ENCODE assay signal across 8 mouse cellular contexts in the genomic region with DNA sequence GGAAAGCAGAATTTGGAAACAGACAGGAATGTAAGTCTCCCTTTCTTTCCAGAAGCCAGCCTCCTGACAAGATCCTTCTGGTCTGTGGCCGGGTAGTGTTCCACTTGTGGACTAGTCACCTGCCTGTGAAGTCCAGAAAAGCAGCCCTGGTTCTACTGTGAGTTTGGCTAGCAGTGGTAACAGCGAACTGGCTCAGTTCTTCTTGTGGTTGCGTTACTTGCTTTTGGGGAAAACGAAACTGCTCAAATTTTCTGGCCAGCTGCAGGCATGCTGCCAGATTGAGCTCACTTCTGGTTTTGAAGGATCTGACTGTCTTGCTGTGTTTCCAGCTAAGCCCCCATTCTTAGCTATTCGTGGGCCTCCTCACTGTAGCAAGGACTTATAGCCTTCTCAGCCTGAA. TPM values are rescaled to one million over a fixed set of nuclear protein-coding genes. Genes with fewer than 3 reads are reported as not detected.
DNase-seq lines count a peak whose midpoint lies in the region; ATAC-seq and TF ChIP-seq lines count a peak whose summit lies in the region.

Gene Slfn8, minus strand, starts transcription at position 190 of the 400 bp plus-strand sequence.

- 0 out of 2 replicates have a peak within 1 kb of the TSS, but pooled peaks have one; percentile 8 for H3K4me2 ChIP-seq in kidney, postnatal 0 days (ENCODE audit: low read length)
- no peak within 1 kb of the TSS for H3K4me2 ChIP-seq in kidney, embryonic 16.5 days (replicated peaks; ENCODE audit: low read depth, low read length)
- H3K4me2 ChIP-seq in liver, embryonic 15.5 days = peak within 1 kb of the TSS; percentile 40

- TF ChIP-seq CTCF in kidney, postnatal 0 days (IDR thresholded peaks at IDR 0.05; ENCODE audit: low read depth) = no peak
- TF ChIP-seq CTCF in gastrocnemius, adult 2 months (IDR thresholded peaks at IDR 0.05) = no peak
- TF ChIP-seq CTCF in spleen, adult 2 months (IDR thresholded peaks at IDR 0.05; ENCODE audit: extremely low read depth, insufficient read depth, insufficient read length, insufficient replicate concordance) = no peak
- TF ChIP-seq CTCF in left cerebral cortex, adult 2 months (IDR thresholded peaks at IDR 0.05) = no peak

- no peaks in the 10 kb centered on the region for H3K9me3 ChIP-seq in kidney, postnatal 0 days (replicated peaks; ENCODE audit: low read length)
- no peaks in the 10 kb centered on the region for H3K9me3 ChIP-seq in kidney, embryonic 16.5 days (ENCODE audit: low read length)
- no peaks in the 10 kb centered on the region for H3K9me3 ChIP-seq in liver, embryonic 15.5 days (replicated peaks)

- ATAC-seq in kidney, postnatal 0 days (replicated peaks; ENCODE audit: low FRiP score, low read depth) = no peak
- no peak for ATAC-seq in kidney, embryonic 16.5 days (ENCODE audit: low FRiP score, low TSS enrichment)
- ATAC-seq in CD4-positive, CD25-positive, alpha-beta regulatory T cell, adult 4 months = peak; percentile 80
- no peak for ATAC-seq in liver, embryonic 15.5 days (ENCODE audit: insufficient read depth)

- no peak within 1 kb of the TSS for H3K4me3 ChIP-seq in kidney, postnatal 0 days (replicated peaks; ENCODE audit: low read depth, low read length)
- H3K4me3 ChIP-seq in kidney, embryonic 16.5 days (ENCODE audit: low read length) = no peak within 1 kb of the TSS
- peak within 1 kb of the TSS; percentile 55 for H3K4me3 ChIP-seq in gastrocnemius, adult 2 months
- H3K4me3 ChIP-seq in liver, embryonic 15.5 days (replicated peaks) = peak within 1 kb of the TSS; percentile 24
- peak within 1 kb of the TSS; percentile 86 for H3K4me3 ChIP-seq in spleen, adult 2 months (ENCODE audit: extremely low read depth, insufficient read depth, insufficient read length)
- H3K4me3 ChIP-seq in left cerebral cortex, adult 2 months = no peak within 1 kb of the TSS

- no peak within 1 kb of the TSS for H3K27ac ChIP-seq in kidney, postnatal 0 days
- no peak within 1 kb of the TSS for H3K27ac ChIP-seq in kidney, embryonic 16.5 days (ENCODE audit: low read length)
- peak within 1 kb of the TSS; percentile 66 for H3K27ac ChIP-seq in gastrocnemius, adult 2 months
- 0 out of 2 replicates have a peak within 1 kb of the TSS, but pooled peaks have one; percentile 34 for H3K27ac ChIP-seq in liver, embryonic 15.5 days (replicated peaks)
- peak within 1 kb of the TSS; percentile 95 for H3K27ac ChIP-seq in spleen, adult 2 months (ENCODE audit: insufficient read depth, low read length)
- H3K27ac ChIP-seq in left cerebral cortex, adult 2 months = no peak within 1 kb of the TSS

- no peaks in the 10 kb centered on the region for H3K27me3 ChIP-seq in kidney, postnatal 0 days (ENCODE audit: insufficient read depth, low read length)
- H3K27me3 ChIP-seq in kidney, embryonic 16.5 days (ENCODE audit: insufficient read depth, low read length) = no peaks in the 10 kb centered on the region
- no peaks in the 10 kb centered on the region for H3K27me3 ChIP-seq in liver, embryonic 15.5 days
- no peaks in the 10 kb centered on the region for H3K27me3 ChIP-seq in spleen, adult 2 months (ENCODE audit: control insufficient read depth, insufficient read depth, low read length)

- DNase-seq in kidney, postnatal 0 days (ENCODE audit: low spot score) = no peak
- peak; percentile 56 for DNase-seq in gastrocnemius, adult 2 months
- peak; percentile 61 to 63 for DNase-seq in spleen, adult 2 months (ENCODE audit: low read depth in 1 of 2, low spot score in 2 of 2)
- no peak for DNase-seq in neural tube, embryonic 10.5 days (ENCODE audit: extremely low spot score, low spot score)
- DNase-seq in left cerebral cortex, adult 2 months (ENCODE audit: extremely low spot score in 1 of 2, low spot score in 2 of 2) = no peak

- WGBS in kidney, postnatal 0 days = 63% methylated on average over 5 of the region's 5 CpGs
- WGBS in kidney, embryonic 16.5 days = 73% methylated on average over 5 of the region's 5 CpGs
- whole genome bisulfite sequencing in liver, embryonic 15.5 days (ENCODE audit: insufficient replicate concordance) = 24% methylated on average over 5 of the region's 5 CpGs
- WGBS in spleen, adult 2 months = under 1% methylated on average over 5 of the region's 5 CpGs

- intact Hi-C loops in gastrocnemius, adult 2 months (cut with DNase I) = no loop called here
- intact Hi-C loops in left cerebral cortex, adult 2 months (cut with DNase I) = no loop called here

- no peaks in the 10 kb centered on the region for H3K36me3 ChIP-seq in kidney, postnatal 0 days (ENCODE audit: insufficient read depth, low read length)
- no peaks in the 10 kb centered on the region for H3K36me3 ChIP-seq in kidney, embryonic 16.5 days (ENCODE audit: insufficient read depth, low read length)
- H3K36me3 ChIP-seq in liver, embryonic 15.5 days (replicated peaks) = no peaks in the 10 kb centered on the region
- peaks cover 4% of the 10 kb centered on the region; the same call in 1 of the 2 replicates for H3K36me3 ChIP-seq in spleen, adult 2 months (ENCODE audit: control insufficient read depth, insufficient read depth, low read length)

- no peaks in the 10 kb centered on the region for H3K4me1 ChIP-seq in kidney, postnatal 0 days (replicated peaks; ENCODE audit: insufficient read depth, low read length)
- no peaks in the 10 kb centered on the region for H3K4me1 ChIP-seq in kidney, embryonic 16.5 days (ENCODE audit: insufficient read depth, low read length)
- no peaks in the 10 kb centered on the region for H3K4me1 ChIP-seq in liver, embryonic 15.5 days (replicated peaks)
- H3K4me1 ChIP-seq in spleen, adult 2 months (ENCODE audit: control insufficient read depth, insufficient read depth, insufficient read length) = peaks cover 16% of the 10 kb centered on the region

- peak; percentile 38 for TF ChIP-seq POLR2A in spleen, adult 2 months (IDR thresholded peaks at IDR 0.05; ENCODE audit: low read depth, low read length)

- 0 out of 2 replicates have a peak within 1 kb of the TSS, but pooled peaks have one; percentile 5 for H3K9ac ChIP-seq in kidney, postnatal 0 days (ENCODE audit: low read depth, low read length)
- no peak within 1 kb of the TSS for H3K9ac ChIP-seq in kidney, embryonic 16.5 days (replicated peaks; ENCODE audit: low read length)
- no peak within 1 kb of the TSS for H3K9ac ChIP-seq in liver, embryonic 15.5 days

RNA-seq across cellular contexts. Expression of gene Slfn8, which starts in this region (rescaled TPM):
- 0.33 and 0.36 TPM in 2 replicates for polyA plus RNA-seq in kidney, postnatal 0 days (2015; fragmentation: Nextera tagmentation; extraction: Ambion mirVana)
- 0.40 and 0.61 TPM in 2 replicates for polyA plus RNA-seq in kidney, embryonic 16.5 days (2015; fragmentation: Nextera tagmentation; extraction: Ambion mirVana)
- polyA plus RNA-seq in CD4-positive, CD25-positive, alpha-beta regulatory T cell, adult 4 months (2017; shearing (Covaris generic)) = 100 to 1,000 TPM; 109 to 141 TPM
- total RNA-seq in gastrocnemius, adult 2 months (2021) = under 1 TPM; 0.08 to 0.13 TPM
- 0.54 and 1.1 TPM in 2 replicates for polyA plus RNA-seq in liver, embryonic 15.5 days (2015; fragmentation: Nextera tagmentation; extraction: Ambion mirVana)
- 3.4 and 3.5 TPM in 2 replicates for polyA plus RNA-seq in spleen, adult 2 months (2012; rRNA removed)
- under 1 TPM; 0.26 to 0.61 TPM for total RNA-seq in left cerebral cortex, adult 2 months (2021)

Comparison
In these comparisons a context has a peak if more than half of its experiments do, and no peak if none do; other contexts are left out.
1. RNA of gene Slfn8 (polyA plus RNA-seq): 109 to 141 TPM in CD4-positive, CD25-positive, alpha-beta regulatory T cell, adult 4 months; 3.4 to 3.5 TPM in spleen, adult 2 months, 0.54 to 1.1 TPM in liver, embryonic 15.5 days, 0.40 to 0.61 TPM in kidney, embryonic 16.5 days and 0.33 to 0.36 TPM in kidney, postnatal 0 days; every median in the first group is over 10 times any median in the second.
2. Peak in DNase-seq, H3K4me3 ChIP-seq and H3K27ac ChIP-seq in gastrocnemius, adult 2 months; RNA of the gene not detected or under 1 TPM.
3. DNase-seq: peak in spleen, adult 2 months (2 of 2); none in kidney, postnatal 0 days (single experiment), neural tube, embryonic 10.5 days (single experiment) and left cerebral cortex, adult 2 months (0 of 2).
4. H3K27ac ChIP-seq: peak in liver, embryonic 15.5 days (single experiment) and spleen, adult 2 months (single experiment); none in kidney, postnatal 0 days (single experiment), kidney, embryonic 16.5 days (single experiment) and left cerebral cortex, adult 2 months (single experiment).
5. H3K4me3 ChIP-seq: peak in liver, embryonic 15.5 days (single experiment) and spleen, adult 2 months (single experiment); none in kidney, postnatal 0 days (single experiment), kidney, embryonic 16.5 days (single experiment) and left cerebral cortex, adult 2 months (single experiment).